Mouse (Mus musculus) C2C12 (cell line): ENCODE results near the gene Plxdc1.

Experiments used
- CTCF ChIP-seq: IDR thresholded peaks from one replicate; pipeline ENCODE4 v1.5.1; 2011; ENCODE audit not compliant: control insufficient read depth, insufficient read depth, insufficient read length
- MYOD1 ChIP-seq: IDR thresholded peaks from one replicate; pipeline ENCODE4 v1.6.1; 2011; ENCODE audit warnings: low read depth; ENCODE audit not compliant: control insufficient read depth, insufficient read length
- USF1 ChIP-seq: IDR thresholded peaks from one replicate; pipeline ENCODE4 v1.6.1; 2011; ENCODE audit warnings: low read depth, mild to moderate bottlenecking, control low read depth, moderate library complexity

DNA sequence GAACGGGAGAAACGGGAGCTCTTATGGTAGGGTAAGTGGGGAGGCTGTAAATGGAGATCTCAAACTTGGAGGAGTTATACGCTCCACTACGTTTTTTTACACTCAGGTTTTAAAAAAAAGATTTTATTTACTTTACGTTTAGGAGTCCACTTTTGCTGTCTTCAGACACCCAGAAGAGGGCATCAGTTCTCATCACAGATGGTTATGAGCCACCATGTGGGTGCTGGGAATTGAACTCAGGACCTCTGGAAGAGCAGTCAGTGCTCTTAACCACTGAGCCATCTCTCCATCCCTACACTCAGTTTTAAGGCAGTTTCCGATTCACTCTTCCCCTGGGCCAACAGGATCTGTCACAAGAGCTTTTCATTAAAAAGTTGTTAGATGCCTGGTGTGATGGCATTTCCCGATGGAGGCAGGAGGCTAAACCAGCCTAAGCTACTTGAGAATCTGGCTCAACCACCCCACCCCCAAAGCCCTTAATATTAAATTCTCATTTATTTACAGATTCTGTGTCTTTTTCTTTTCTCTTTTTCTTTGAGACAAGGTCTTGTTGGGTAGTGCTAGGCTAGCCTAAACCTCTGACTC, 101.6 kb downstream of the Plxdc1 start:
- TF ChIP-seq CTCF, result no peak
- no peak for TF ChIP-seq MYOD1
- no peak for TF ChIP-seq USF1
